ENCODE assay signal across 17 mouse cellular contexts in genomic region chrX:99396180-99396579, GRCm38 (mm10).
DNase-seq lines count a peak whose midpoint lies in the region; ATAC-seq and TF ChIP-seq lines count a peak whose summit lies in the region.
"Had no signal": no experiment of that assay in that cellular context is flagged by ENCODE, and none has a peak within 500 bp of the region (broad histone marks: within the 10 kb centered on the region; RNA-seq: fewer than 3 reads in every experiment).

No protein-coding gene starts in this region.

- no peaks in the 10 kb centered on the region for H3K36me3 ChIP-seq in hindbrain, embryonic 16.5 days (ENCODE audit: control insufficient read depth, insufficient read depth, low read length)
- no peaks in the 10 kb centered on the region for H3K36me3 ChIP-seq in hindbrain, embryonic 12.5 days
- H3K36me3 ChIP-seq in midbrain, embryonic 10.5 days = no peaks in the 10 kb centered on the region
- no peaks in the 10 kb centered on the region for H3K36me3 ChIP-seq in midbrain, embryonic 11.5 days (ENCODE audit: control insufficient read depth, insufficient read depth, low read length)
- no peaks in the 10 kb centered on the region for H3K36me3 ChIP-seq in embryonic facial prominence, embryonic 14.5 days (ENCODE audit: control insufficient read depth, insufficient read depth, low read length)
- no peaks in the 10 kb centered on the region for H3K36me3 ChIP-seq in limb, embryonic 14.5 days (ENCODE audit: control insufficient read depth, insufficient read depth, low read length)
- H3K36me3 ChIP-seq: heart, embryonic 12.5 days had no signal

- H3K27ac ChIP-seq in hindbrain, embryonic 16.5 days (ENCODE audit: low read depth, low read length) = no peak overlapping the region
- no peak overlapping the region for H3K27ac ChIP-seq in hindbrain, embryonic 12.5 days
- H3K27ac ChIP-seq in midbrain, embryonic 10.5 days (replicated peaks) = peak overlapping the region; percentile 49
- H3K27ac ChIP-seq in midbrain, embryonic 11.5 days (ENCODE audit: low read depth, low read length) = no peak overlapping the region
- peak overlapping the region; percentile 63; the same call in 1 of the 2 replicates for H3K27ac ChIP-seq in embryonic facial prominence, embryonic 14.5 days (replicated peaks; ENCODE audit: low read depth, low read length)
- 0 out of 2 replicates have a peak overlapping the region, but pooled peaks have one; percentile 8 for H3K27ac ChIP-seq in limb, embryonic 14.5 days (replicated peaks; ENCODE audit: low read depth, low read length)
- H3K27ac ChIP-seq: forebrain, embryonic 13.5 days; layer of hippocampus, adult 2 months had no signal

- ATAC-seq in hindbrain, embryonic 16.5 days = peak; percentile 40; the same call in 1 of the 2 replicates
- no peak for ATAC-seq in hindbrain, embryonic 12.5 days (ENCODE audit: low FRiP score)
- no peak for ATAC-seq in midbrain, embryonic 11.5 days (ENCODE audit: low FRiP score)
- peak; percentile 64 for ATAC-seq in embryonic facial prominence, embryonic 14.5 days (ENCODE audit: low read depth)
- ATAC-seq in limb, embryonic 14.5 days (ENCODE audit: low FRiP score, low read depth) = peak; percentile 64
- ATAC-seq: CD4-positive, CD25-positive, alpha-beta regulatory T cell, adult 4 months; forebrain, embryonic 13.5 days; liver, postnatal 0 days had no signal

- H3K9ac ChIP-seq in hindbrain, embryonic 16.5 days (ENCODE audit: low read depth, low read length) = no peak overlapping the region
- H3K9ac ChIP-seq in hindbrain, embryonic 12.5 days = no peak overlapping the region
- no peak overlapping the region for H3K9ac ChIP-seq in midbrain, embryonic 11.5 days (ENCODE audit: low read length)
- H3K9ac ChIP-seq in embryonic facial prominence, embryonic 14.5 days (ENCODE audit: low read depth, low read length) = no peak overlapping the region
- no peak overlapping the region for H3K9ac ChIP-seq in limb, embryonic 14.5 days (ENCODE audit: low read depth, low read length, severe bottlenecking)
- H3K9ac ChIP-seq: forebrain, embryonic 13.5 days; heart, embryonic 12.5 days; liver, postnatal 0 days had no signal

- H3K27me3 ChIP-seq in hindbrain, embryonic 16.5 days (replicated peaks; ENCODE audit: control insufficient read depth, insufficient read depth, low read length) = peaks cover 7% of the 10 kb centered on the region
- H3K27me3 ChIP-seq in hindbrain, embryonic 12.5 days = peaks cover 72% of the 10 kb centered on the region
- H3K27me3 ChIP-seq in midbrain, embryonic 10.5 days (ENCODE audit: low read depth, poor library complexity, severe bottlenecking) = peaks cover 100% of the 10 kb centered on the region
- H3K27me3 ChIP-seq in midbrain, embryonic 11.5 days (ENCODE audit: control insufficient read depth, insufficient read depth, low read length) = peaks cover 28% of the 10 kb centered on the region
- peaks cover 20% of the 10 kb centered on the region for H3K27me3 ChIP-seq in embryonic facial prominence, embryonic 14.5 days (replicated peaks; ENCODE audit: control insufficient read depth, insufficient read depth, low read length)
- no peaks in the 10 kb centered on the region; the same call in 1 of the 2 replicates for H3K27me3 ChIP-seq in limb, embryonic 14.5 days (ENCODE audit: control insufficient read depth, insufficient read depth, low read length)

- no peak overlapping the region for H3K4me3 ChIP-seq in hindbrain, embryonic 16.5 days (ENCODE audit: low read length)
- no peak overlapping the region for H3K4me3 ChIP-seq in hindbrain, embryonic 12.5 days
- no peak overlapping the region for H3K4me3 ChIP-seq in midbrain, embryonic 10.5 days
- no peak overlapping the region for H3K4me3 ChIP-seq in midbrain, embryonic 11.5 days (ENCODE audit: low read depth, low read length)
- no peak overlapping the region for H3K4me3 ChIP-seq in embryonic facial prominence, embryonic 14.5 days (ENCODE audit: low read depth, low read length)
- no peak overlapping the region for H3K4me3 ChIP-seq in limb, embryonic 14.5 days (replicated peaks; ENCODE audit: low read length)
- H3K4me3 ChIP-seq: forebrain, embryonic 13.5 days; heart, embryonic 12.5 days; layer of hippocampus, adult 2 months had no signal

- no peak for DNase-seq in midbrain, embryonic 10.5 days (ENCODE audit: low spot score)
- no peak for DNase-seq in midbrain, embryonic 11.5 days (ENCODE audit: low spot score, missing footprints)
- DNase-seq in embryonic facial prominence, embryonic 14.5 days (ENCODE audit: low spot score) = peak; percentile 55
- no peak for DNase-seq in limb, embryonic 14.5 days (ENCODE audit: low spot score)
- no peak for DNase-seq in right cerebral cortex, postnatal 36 days (ENCODE audit: low spot score in 2 of 2)
- no peak for DNase-seq in adrenal gland, adult 2 months
- DNase-seq: cerebellum, adult 18-20 months; kidney, adult 9 months; liver, postnatal 0 days; midbrain, embryonic 14.5 days; thymus, postnatal 14 days had no signal

- no peaks in the 10 kb centered on the region for H3K9me3 ChIP-seq in hindbrain, embryonic 16.5 days (ENCODE audit: control insufficient read depth, low read length)
- no peaks in the 10 kb centered on the region for H3K9me3 ChIP-seq in hindbrain, embryonic 12.5 days (replicated peaks)
- H3K9me3 ChIP-seq in midbrain, embryonic 10.5 days (replicated peaks) = no peaks in the 10 kb centered on the region
- no peaks in the 10 kb centered on the region for H3K9me3 ChIP-seq in midbrain, embryonic 11.5 days (ENCODE audit: control insufficient read depth, low read length)
- H3K9me3 ChIP-seq in embryonic facial prominence, embryonic 14.5 days (ENCODE audit: control insufficient read depth, low read length) = no peaks in the 10 kb centered on the region
- H3K9me3 ChIP-seq in limb, embryonic 14.5 days (ENCODE audit: control insufficient read depth, low read length) = no peaks in the 10 kb centered on the region
- H3K9me3 ChIP-seq: forebrain, embryonic 13.5 days; heart, embryonic 12.5 days had no signal

- H3K4me2 ChIP-seq in hindbrain, embryonic 16.5 days (ENCODE audit: low read length) = no peak overlapping the region
- no peak overlapping the region for H3K4me2 ChIP-seq in hindbrain, embryonic 12.5 days (replicated peaks)
- no peak overlapping the region for H3K4me2 ChIP-seq in midbrain, embryonic 11.5 days
- H3K4me2 ChIP-seq in embryonic facial prominence, embryonic 14.5 days (ENCODE audit: low read depth, low read length) = no peak overlapping the region
- no peak overlapping the region for H3K4me2 ChIP-seq in limb, embryonic 14.5 days (replicated peaks; ENCODE audit: low read depth, low read length, severe bottlenecking)
- H3K4me2 ChIP-seq: forebrain, embryonic 13.5 days; heart, embryonic 12.5 days had no signal

- TF ChIP-seq POLR2A in limb, embryonic 14.5 days (IDR thresholded peaks at IDR 0.05; ENCODE audit: borderline replicate concordance, extremely low read depth, insufficient read depth, insufficient read length) = no peak

- H3K4me1 ChIP-seq in hindbrain, embryonic 16.5 days (ENCODE audit: control insufficient read depth, insufficient read depth, low read depth, low read length) = no peaks in the 10 kb centered on the region; the same call in 1 of the 2 replicates
- peaks cover 3% of the 10 kb centered on the region; the same call in 1 of the 2 replicates for H3K4me1 ChIP-seq in hindbrain, embryonic 12.5 days
- peaks cover 25% of the 10 kb centered on the region for H3K4me1 ChIP-seq in midbrain, embryonic 10.5 days
- H3K4me1 ChIP-seq in midbrain, embryonic 11.5 days (ENCODE audit: control insufficient read depth, insufficient read depth, low read length) = peaks cover 5% of the 10 kb centered on the region; the same call in 1 of the 2 replicates
- H3K4me1 ChIP-seq in embryonic facial prominence, embryonic 14.5 days (ENCODE audit: control insufficient read depth, insufficient read depth, low read length) = peaks cover 11% of the 10 kb centered on the region
- peaks cover 19% of the 10 kb centered on the region for H3K4me1 ChIP-seq in limb, embryonic 14.5 days (ENCODE audit: control insufficient read depth, insufficient read depth, low read length)

- WGBS in hindbrain, embryonic 16.5 days = 68% methylated on average over 6 of the region's 6 CpGs
- 60% methylated on average over 6 of the region's 6 CpGs for WGBS in hindbrain, embryonic 12.5 days
- 63% methylated on average over 6 of the region's 6 CpGs for WGBS in midbrain, embryonic 10.5 days
- 57% methylated on average over 6 of the region's 6 CpGs for WGBS in midbrain, embryonic 11.5 days
- WGBS in embryonic facial prominence, embryonic 14.5 days = 47% methylated on average over 6 of the region's 6 CpGs
- 54% methylated on average over 6 of the region's 6 CpGs for WGBS in limb, embryonic 14.5 days

Comparison
In these comparisons a context has a peak if more than half of its experiments do, and no peak if none do; other contexts are left out.
1. ATAC-seq: peak in hindbrain, embryonic 16.5 days (single experiment), embryonic facial prominence, embryonic 14.5 days (single experiment) and limb, embryonic 14.5 days (single experiment); none in hindbrain, embryonic 12.5 days (single experiment) and midbrain, embryonic 11.5 days (single experiment).
2. H3K27ac ChIP-seq: peak in midbrain, embryonic 10.5 days (single experiment), embryonic facial prominence, embryonic 14.5 days (single experiment) and limb, embryonic 14.5 days (single experiment); none in hindbrain, embryonic 16.5 days (single experiment), hindbrain, embryonic 12.5 days (single experiment) and midbrain, embryonic 11.5 days (single experiment).